Mouse (Mus musculus) small intestine, adult 2 months (tissue): Measurements from ENCODE around the gene Srf.

ENCODE experiments used
- CTCF ChIP-seq: fragments of 200-500 bp; IDR thresholded peaks from 2 replicates; pipeline ENCODE4 v1.5.1; 2012; ENCODE audit warnings: low read depth, mild to moderate bottlenecking, control low read depth, inconsistent platforms, low read length, moderate library complexity, mixed read lengths; ENCODE audit not compliant: insufficient replicate concordance, insufficient read length; ENCODE audit errors: extremely low read depth
- POLR2A ChIP-seq: fragments of 200-500 bp; IDR thresholded peaks from 2 replicates; pipeline ENCODE4 v1.6.1; 2012; ENCODE audit warnings: low read depth, mild to moderate bottlenecking, control low read depth, inconsistent platforms, low read length, moderate library complexity

GRCm38 (mm10) chr17:46605126-46605525, 49.2 kb upstream of the Srf start:
- TF ChIP-seq CTCF = no peak
- TF ChIP-seq POLR2A = no peak
